Mouse (Mus musculus) heart, postnatal 0 days (tissue): ENCODE measurements around the gene Mrpl54. TPM values are rescaled to one million over a fixed set of nuclear protein-coding genes. Genes with fewer than 3 reads are reported as not detected.
A peak's percentile ranks its signal among the peaks of the same experiment; 100 is the strongest.

ENCODE experiments used
- ATAC-seq: fragments of 200-750 bp; cut with Nextera tagmentation; 2 replicates; pipeline ENCODE4 v1.8.0; 2017; ENCODE audit warnings: low read depth, moderate number of reproducible peaks, moderate library complexity; ENCODE audit not compliant: insufficient read depth
- DNase-seq: peaks from one replicate; pipeline ENCODE4 v3.0.0-alpha.2; 2016; ENCODE audit warnings: low spot score
- H3K27ac ChIP-seq: fragments of 300-500 bp; sonication (generic); 2 replicates; pipeline ENCODE4 v1.5.1; 2014; ENCODE audit warnings: low read depth, mild to moderate bottlenecking
- H3K27me3 ChIP-seq: fragments of 300-500 bp; sonication (generic); 2 replicates; pipeline ENCODE4 v1.6.1; 2014; ENCODE audit warnings: low read length, mixed read lengths; ENCODE audit not compliant: control insufficient read depth, insufficient read depth
- H3K36me3 ChIP-seq: fragments of 300-500 bp; sonication (generic); replicated peaks from 2 replicates; pipeline ENCODE4 v1.6.1; 2014; ENCODE audit warnings: low read length, mixed read lengths; ENCODE audit not compliant: control insufficient read depth, insufficient read depth
- H3K4me1 ChIP-seq: fragments of 300-500 bp; sonication (generic); 2 replicates; pipeline ENCODE4 v1.6.1; 2014; ENCODE audit warnings: antibody characterized with exemption; ENCODE audit not compliant: control insufficient read depth, insufficient read depth
- H3K4me2 ChIP-seq: fragments of 300-500 bp; sonication (generic); 2 replicates; pipeline ENCODE4 v1.6.1; 2014; ENCODE audit warnings: low read depth, mild to moderate bottlenecking, low read length, moderate library complexity
- H3K4me3 ChIP-seq: fragments of 300-500 bp; sonication (generic); 2 replicates; pipeline ENCODE4 v1.5.1; 2014; ENCODE audit warnings: low read depth, low read length
- H3K9ac ChIP-seq: fragments of 300-500 bp; sonication (generic); replicated peaks from 2 replicates; pipeline ENCODE4 v1.6.1; 2014; ENCODE audit warnings: low read depth, low read length, mixed read lengths
- H3K9me3 ChIP-seq: fragments of 300-500 bp; sonication (generic); replicated peaks from 2 replicates; pipeline ENCODE4 v1.6.1; 2016; ENCODE audit warnings: low read length; ENCODE audit not compliant: control insufficient read depth
- CTCF ChIP-seq: IDR thresholded peaks from 2 replicates; pipeline ENCODE4 v1.5.1; 2016; ENCODE audit warnings: antibody characterized with exemption, control low read depth, low read depth
- EP300 ChIP-seq: IDR thresholded peaks from 2 replicates; pipeline ENCODE4 v1.6.1; 2016; ENCODE audit warnings: antibody characterized with exemption, low read depth
- WGBS: fragments of 180-500 bp; shearing (Covaris S2); extraction: QIAGEN DNeasy Blood & Tissue Kit; methylation state at CpG from one replicate; pipeline ENCODE4 v1.1.7; 2014; 5-methylcytosine and 5-hydroxymethylcytosine counted together
- polyA plus RNA-seq: library from polyadenylated mRNA; unstranded; fragments of >200 nt; fragmentation: Nextera tagmentation; extraction: Ambion mirVana; gene quantifications from 2 replicates; pipeline ENCODE4 v1.2.1, GENCODE M21; 2015
- total RNA-seq: library from RNA; depleted of rRNA; stranded (reverse); fragments of >200 nt; gene quantifications from 2 replicates; pipeline ENCODE4 v1.2.3, GENCODE M21; 2014; ENCODE audit warnings: low replicate concordance

The Mrpl54 gene
- total and polyA plus RNA-seq, 2 experiments from 2014 or later = 264 to 272 TPM

- peaks cover 31% of the 10 kb centered on the region for H3K27me3 ChIP-seq
- no peak for ATAC-seq
- no peak overlapping the region for H3K27ac ChIP-seq
- no peak overlapping the region for H3K4me2 ChIP-seq
- DNase-seq = no peak
- 76% methylated on average over 6 of the region's 6 CpGs for WGBS
- TF ChIP-seq CTCF = no peak
- TF ChIP-seq EP300 = no peak
- H3K36me3 ChIP-seq = no peaks in the 10 kb centered on the region
- H3K4me3 ChIP-seq = no peak overlapping the region
- no peak overlapping the region for H3K9ac ChIP-seq
- H3K4me1 ChIP-seq = peaks cover 13% of the 10 kb centered on the region
- no peaks in the 10 kb centered on the region for H3K9me3 ChIP-seq
Measured at GRCm38 (mm10) chr10:81234206-81234605, 32.5 kb downstream of the Mrpl54 start.

GRCm38 (mm10) chr10:81233226-81233585 is 33.5 kb downstream of the Mrpl54 start:
- DNase-seq (no peak), ATAC-seq (peak; percentile 65)
- TF ChIP-seq EP300 = no peak
- no peak for TF ChIP-seq CTCF
- 2% methylated on average over 27 of the region's 28 CpGs for WGBS
- Histone ChIP-seq H3K4me1 (peaks cover 13% of the 10 kb centered on the region), H3K36me3 (no peaks in the 10 kb centered on the region), H3K27ac (0 out of 2 replicates have a peak overlapping the region, but pooled peaks have one; percentile 36), H3K4me2 (peak overlapping the region; percentile 72), H3K9ac (peak overlapping the region; percentile 69), H3K9me3 (no peaks in the 10 kb centered on the region), H3K4me3 (peak overlapping the region; percentile 66), H3K27me3 (peaks cover 35% of the 10 kb centered on the region)

GRCm38 (mm10) chr10:81232580-81233225 is 34.0 kb downstream of the Mrpl54 start, which contains the start of gene Zfr2:
Gene Zfr2 (plus strand): TSS chr10:81233155.
- peak within 1 kb of the TSS; percentile 69 for H3K9ac ChIP-seq
- H3K4me3 ChIP-seq = peak within 1 kb of the TSS; percentile 66
- H3K4me2 ChIP-seq = peak within 1 kb of the TSS; percentile 72
- 7% methylated on average over 29 of the region's 29 CpGs for WGBS
- no peaks in the 10 kb centered on the region for H3K9me3 ChIP-seq
- no peaks in the 10 kb centered on the region for H3K36me3 ChIP-seq
- ATAC-seq (peak; percentile 88), DNase-seq (peak; percentile 72)
- peaks cover 13% of the 10 kb centered on the region for H3K4me1 ChIP-seq
- H3K27me3 ChIP-seq = peaks cover 37% of the 10 kb centered on the region
- no peak for TF ChIP-seq CTCF
- TF ChIP-seq EP300 = no peak
- 0 out of 2 replicates have a peak within 1 kb of the TSS, but pooled peaks have one; percentile 36 for H3K27ac ChIP-seq

- H3K4me2 ChIP-seq = no peak overlapping the region
- peaks cover 37% of the 10 kb centered on the region for H3K27me3 ChIP-seq
- H3K27ac ChIP-seq = no peak overlapping the region
- H3K4me3 ChIP-seq = no peak overlapping the region
- H3K9me3 ChIP-seq = no peaks in the 10 kb centered on the region
- DNase-seq (no peak), ATAC-seq (no peak)
- peaks cover 13% of the 10 kb centered on the region for H3K4me1 ChIP-seq
- no peaks in the 10 kb centered on the region for H3K36me3 ChIP-seq
- WGBS = 57% methylated on average over 7 of the region's 7 CpGs
- no peak for TF ChIP-seq EP300
- TF ChIP-seq CTCF = no peak
- H3K9ac ChIP-seq = no peak overlapping the region
Measured at GRCm38 (mm10) chr10:81231436-81231835, 35.3 kb downstream of the Mrpl54 start.

- peaks cover 37% of the 10 kb centered on the region for H3K27me3 ChIP-seq
- no peaks in the 10 kb centered on the region for H3K36me3 ChIP-seq
- H3K27ac ChIP-seq = no peak within 1 kb of the TSS
- H3K9me3 ChIP-seq = no peaks in the 10 kb centered on the region
- H3K4me1 ChIP-seq = peaks cover 13% of the 10 kb centered on the region
- WGBS = 10% methylated on average over 27 of the region's 27 CpGs
- peak within 1 kb of the TSS; percentile 26; the same call in 1 of the 2 replicates for H3K4me2 ChIP-seq
- peak within 1 kb of the TSS; percentile 2; the same call in 1 of the 2 replicates for H3K4me3 ChIP-seq
- ATAC-seq = no peak
- H3K9ac ChIP-seq = no peak within 1 kb of the TSS
- TF ChIP-seq CTCF (peak; percentile 42), EP300 (no peak)
- DNase-seq = no peak
Measured at GRCm38 (mm10) chr10:81230438-81231332, 36.0 kb downstream of the Mrpl54 start, which contains the start of gene Atcay. Gene Atcay (minus strand): TSS chr10:81230833.
